Mouse (Mus musculus): Measurements from ENCODE around the gene Psen2. TPM values are rescaled to one million over a fixed set of nuclear protein-coding genes. Genes with fewer than 3 reads are reported as not detected.

Psen2 gene
- polyA plus RNA-seq, 1 experiment from 2014 or later, result 8.6 TPM

Other genes with a start within 250 kb of the Psen2 start
- 2.0 and 3.7 TPM in 2 replicates for gene Coq8a, start 63.8 kb downstream of the Psen2 start, polyA plus RNA-seq (2014; fragmentation: Nextera tagmentation; extraction: Ambion mirVana)
- 1.3 and 1.5 TPM in 2 replicates for gene Itpkb, start 67.0 kb upstream of the Psen2 start, polyA plus RNA-seq (2014; fragmentation: Nextera tagmentation; extraction: Ambion mirVana)
- gene Stum, start 220.1 kb upstream of the Psen2 start, polyA plus RNA-seq (2014; fragmentation: Nextera tagmentation; extraction: Ambion mirVana), result 3.2 and 5.3 TPM in 2 replicates